Mouse (Mus musculus): ENCODE results near the gene Igfals.

Gene Igfals

DNA sequence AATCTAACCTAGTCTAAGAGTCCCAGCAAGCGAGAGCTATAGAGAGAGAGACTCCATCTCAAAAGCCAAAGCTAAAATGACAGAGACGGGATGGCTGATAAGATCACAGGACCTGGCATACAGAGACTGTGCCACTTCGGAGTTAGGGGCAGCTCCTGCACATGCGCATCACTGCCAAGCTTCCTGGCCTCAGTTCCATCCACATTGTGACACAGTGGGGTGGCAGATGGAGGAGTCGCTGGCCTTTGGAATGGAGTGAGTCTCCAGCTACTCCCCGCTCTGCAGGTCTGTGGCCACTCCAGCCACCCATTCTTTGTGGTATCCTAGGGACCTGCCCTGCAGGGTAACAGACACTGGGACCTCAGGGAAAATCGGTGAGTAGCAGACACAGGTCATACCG lies at the start of gene Igfals:
TSS of gene Igfals (plus strand) at position 222 of the 400 bp plus-strand sequence.
- no peak for DNase-seq (ENCODE audit: low spot score in 2 of 2)

DNA sequence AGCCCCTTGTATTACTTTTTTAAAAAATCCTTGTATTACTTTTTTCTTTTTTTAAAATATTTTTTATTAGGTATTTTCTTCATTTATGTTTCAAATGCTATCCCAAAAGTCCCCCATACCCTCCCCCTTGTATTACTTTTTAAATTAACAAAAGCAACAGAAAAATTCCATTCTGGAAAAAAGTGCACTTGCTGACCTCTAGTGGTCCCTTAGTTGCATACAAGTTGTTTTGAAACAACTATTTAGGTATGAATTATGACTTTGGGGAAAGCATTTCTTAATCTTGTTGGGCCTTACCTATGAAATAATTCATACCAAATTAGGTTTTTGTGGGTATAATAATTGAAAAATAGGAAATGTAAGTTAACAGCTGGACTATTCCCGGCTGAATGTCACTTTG lies 48.3 kb upstream of the Igfals start:
- no peak for DNase-seq (ENCODE audit: low spot score in 2 of 2)

DNA sequence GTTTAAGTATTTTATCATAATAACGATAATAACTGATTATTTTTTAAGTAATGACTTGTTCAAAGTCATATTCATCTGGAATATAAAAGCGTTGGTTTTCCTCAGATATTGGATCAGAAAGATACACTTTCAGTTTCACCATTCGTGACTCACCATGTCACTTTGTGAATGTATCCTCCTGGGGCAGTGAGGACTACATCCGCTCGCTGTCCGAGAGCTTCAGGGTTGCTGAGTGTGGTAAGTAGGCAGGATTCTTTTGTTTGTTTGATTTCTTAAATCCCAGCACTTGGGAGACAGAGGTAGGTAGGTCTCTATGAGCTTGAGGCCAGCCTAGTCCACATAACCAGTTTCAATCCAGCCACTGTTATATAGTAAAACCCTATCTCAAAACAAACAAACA lies 47.6 kb upstream of the Igfals start:
- no peak for DNase-seq (ENCODE audit: low spot score in 2 of 2)

DNA sequence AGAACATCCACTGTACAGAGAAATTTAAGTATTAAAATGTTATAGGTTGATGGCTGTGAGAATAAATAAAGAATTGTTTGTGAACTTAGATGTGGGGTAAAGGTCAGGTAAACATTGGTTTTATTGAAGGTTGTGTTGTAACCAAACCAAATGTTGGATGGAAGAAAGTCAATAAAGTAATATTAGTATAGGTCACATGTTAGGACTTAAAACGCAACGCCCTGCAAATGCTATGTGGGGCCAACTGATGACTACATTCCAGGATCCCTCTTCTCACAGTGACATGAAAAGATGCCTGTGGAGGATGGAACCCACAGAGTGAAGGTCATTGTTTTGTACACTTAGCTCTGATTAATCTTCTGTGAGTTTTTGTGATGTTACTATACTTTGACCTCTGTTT lies 46.3 kb upstream of the Igfals start:
- DNase-seq (ENCODE audit: low spot score in 2 of 2), result no peak

DNA sequence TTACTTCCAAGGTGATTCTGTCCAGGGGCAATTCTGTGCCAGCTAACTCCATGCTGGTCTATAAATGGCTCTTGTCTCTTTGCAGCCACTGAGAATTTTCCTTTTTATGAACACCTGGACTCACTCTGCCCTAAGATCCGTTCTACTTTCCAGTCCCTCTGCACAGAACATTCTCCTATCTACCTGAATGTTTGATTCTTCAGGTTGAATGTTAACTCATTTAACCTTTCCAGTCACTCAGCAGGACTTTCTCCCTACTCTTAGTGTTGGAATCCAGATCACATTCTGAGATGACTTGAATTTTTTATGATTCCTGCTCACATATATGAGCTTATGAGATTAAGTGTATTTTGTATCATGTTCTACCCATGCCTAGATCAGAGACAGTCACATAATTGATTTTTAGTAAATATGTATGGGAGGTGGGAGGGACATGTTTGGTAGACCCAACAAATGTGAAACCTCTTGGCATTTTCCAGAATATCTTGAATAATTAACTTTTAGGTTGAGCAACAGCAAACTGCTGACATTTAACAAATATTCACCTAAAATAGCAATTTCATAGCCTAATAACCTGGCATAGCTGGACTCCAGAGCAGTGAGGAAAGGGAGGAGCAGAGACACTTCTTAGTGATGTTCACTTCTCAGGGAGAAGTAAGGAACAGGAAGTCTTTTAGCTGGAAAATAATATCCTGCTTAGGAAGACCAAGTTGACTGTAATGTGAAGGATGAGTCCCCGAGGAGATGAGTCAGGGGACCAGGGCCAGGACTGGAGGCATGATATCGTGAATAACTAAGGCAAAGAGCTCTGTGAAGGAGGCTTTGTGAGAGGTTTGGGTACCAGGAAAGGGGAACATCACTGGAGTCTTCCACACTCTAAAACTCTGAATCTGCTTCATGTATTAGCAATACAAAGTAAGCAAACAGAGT lies 44.2 kb upstream of the Igfals start:
- no peak for DNase-seq (ENCODE audit: low spot score in 2 of 2)

DNA sequence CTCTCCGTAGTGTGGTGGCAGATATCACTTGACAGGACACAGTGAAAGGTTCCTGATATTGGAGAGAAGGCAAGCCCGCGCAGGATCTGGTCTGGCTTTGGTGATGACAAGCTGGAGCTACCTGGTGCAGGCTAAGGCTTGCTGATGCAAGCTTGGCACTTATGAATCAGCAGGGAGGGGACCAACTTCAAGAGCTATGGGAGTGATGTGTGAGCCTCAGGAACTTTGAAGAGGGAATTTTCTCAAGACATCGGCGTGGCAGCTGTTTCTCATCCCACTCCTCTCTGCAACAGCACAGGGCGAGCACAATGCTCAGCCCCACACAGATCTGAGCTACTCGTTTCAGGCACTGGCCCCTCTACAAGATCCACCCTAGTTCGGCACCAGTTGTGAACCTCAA lies 26.0 kb upstream of the Igfals start, which contains the start of gene Hagh:
TSS of gene Hagh (plus strand) at position 302 of the 400 bp plus-strand sequence.
- DNase-seq (ENCODE audit: low spot score in 2 of 2), result no peak

DNA sequence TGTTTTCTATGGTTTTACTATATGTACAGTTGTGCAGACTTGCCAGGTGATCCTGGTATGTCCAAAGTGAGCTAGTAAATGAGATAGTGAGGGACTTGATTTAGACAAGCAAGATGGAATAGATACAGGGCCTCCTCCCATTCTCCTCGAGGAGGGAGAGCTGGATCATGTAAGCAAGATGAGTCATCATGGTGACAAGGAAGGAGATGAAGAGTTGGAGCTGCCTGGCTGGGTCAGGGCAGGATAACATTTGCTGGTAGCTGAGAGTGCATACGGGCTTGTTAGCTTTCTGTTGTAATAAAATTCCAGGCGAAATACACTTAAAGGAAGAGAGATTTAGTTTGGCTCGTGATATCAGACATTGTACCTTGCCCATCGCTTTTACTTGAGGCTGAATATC lies 25.5 kb upstream of the Igfals start:
- DNase-seq (ENCODE audit: low spot score in 2 of 2), result no peak

DNA sequence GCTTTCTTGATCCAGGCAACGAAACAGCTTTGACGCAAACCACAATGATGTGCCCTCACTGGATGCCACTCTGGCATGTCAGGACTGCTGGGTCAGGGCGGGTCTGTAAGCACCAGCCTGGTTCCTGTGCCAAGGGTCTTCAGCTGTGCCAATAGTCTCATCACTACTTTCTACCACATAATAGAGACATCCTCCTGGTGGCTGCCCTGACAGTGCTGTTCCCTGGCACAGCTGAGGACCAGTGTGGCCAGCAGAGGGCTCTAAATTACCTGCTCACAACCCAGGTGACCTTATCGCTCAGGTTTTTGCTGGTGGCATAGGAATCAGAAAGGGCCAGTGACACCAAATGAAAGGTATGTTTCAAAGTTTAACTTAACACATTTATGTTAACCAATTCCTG lies 24.7 kb upstream of the Igfals start:
- no peak for DNase-seq (ENCODE audit: low spot score in 2 of 2)

DNA sequence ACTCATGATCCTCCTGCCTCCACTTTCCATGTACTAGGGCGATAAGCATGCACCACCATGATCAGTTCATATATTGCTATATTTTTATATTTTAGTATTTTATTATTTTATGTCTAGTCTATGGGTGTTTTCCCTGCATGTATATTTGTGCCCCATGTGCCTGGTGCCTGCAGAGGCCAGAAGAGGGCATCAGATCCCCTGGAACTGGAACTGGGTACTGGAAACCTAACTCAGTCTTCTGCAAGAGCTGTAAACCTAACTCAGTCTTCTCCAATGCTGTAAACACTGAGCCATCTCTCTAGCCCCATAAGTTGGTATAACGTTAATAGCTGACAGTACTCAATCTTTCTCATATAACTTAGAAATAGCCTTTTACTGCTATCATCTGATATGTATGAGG lies 23.2 kb upstream of the Igfals start:
- no peak for DNase-seq (ENCODE audit: low spot score in 2 of 2)

DNA sequence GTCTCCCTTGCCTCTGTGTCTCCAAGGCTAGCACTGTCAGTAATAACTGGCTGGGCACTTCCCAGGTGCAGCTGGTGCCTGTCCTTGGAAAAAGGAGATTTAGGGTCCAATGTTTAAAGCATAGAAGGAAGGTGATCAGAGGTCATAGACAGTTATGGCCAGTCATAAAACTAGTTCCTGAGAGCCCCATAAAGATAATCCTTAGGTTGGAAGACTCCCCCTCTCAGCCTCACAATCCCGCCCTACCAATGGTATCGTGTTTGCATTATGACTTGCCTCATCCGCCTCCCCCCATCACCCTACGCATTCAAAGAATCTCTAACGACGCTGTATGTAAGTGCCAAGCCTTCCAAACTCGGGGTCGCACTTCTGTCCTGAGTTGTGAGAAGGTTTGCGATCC lies 21.3 kb upstream of the Igfals start:
- DNase-seq (ENCODE audit: low spot score in 2 of 2), result no peak

DNA sequence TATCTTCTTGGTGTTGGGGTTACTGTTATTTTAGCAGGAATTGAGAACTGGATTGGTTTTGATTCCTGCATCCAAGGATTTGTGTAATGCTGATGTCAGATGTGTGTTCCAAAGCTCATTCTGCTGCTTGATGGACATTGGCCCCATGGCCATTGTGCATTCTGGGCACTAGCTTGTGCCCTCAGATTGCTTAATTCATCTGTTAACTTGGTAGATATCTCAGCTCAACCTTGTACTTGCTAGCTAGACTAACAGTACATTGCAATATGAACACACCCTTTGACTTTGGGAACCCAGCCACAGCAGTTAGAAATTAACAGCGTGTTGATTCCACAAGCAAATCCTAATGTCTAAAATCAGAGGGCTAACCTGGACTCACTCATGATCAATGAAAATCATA lies 18.4 kb upstream of the Igfals start:
- DNase-seq (ENCODE audit: low spot score in 2 of 2), result no peak

DNA sequence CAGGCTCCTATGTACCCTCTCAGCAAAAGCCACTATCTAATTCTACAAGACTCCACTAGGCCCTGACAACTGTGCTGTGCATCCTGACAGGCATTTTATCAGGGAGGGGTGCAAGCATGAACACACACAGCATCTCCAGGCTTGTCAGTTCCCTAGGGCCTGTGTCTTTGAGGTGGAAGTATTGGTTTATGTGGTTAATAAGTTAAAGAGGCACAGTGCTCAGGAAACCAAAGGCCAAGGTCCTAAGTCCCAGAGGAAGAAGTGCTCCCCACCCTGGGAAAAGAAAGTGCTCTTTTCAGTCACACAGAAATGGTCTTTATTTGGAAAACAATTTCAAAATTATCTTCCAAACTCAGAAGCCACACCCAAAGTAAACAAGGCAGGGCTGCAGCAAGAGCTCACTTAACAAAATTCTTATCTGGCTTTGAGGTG lies 17.2 kb upstream of the Igfals start:
- no peak for DNase-seq (ENCODE audit: low spot score in 2 of 2)

DNA sequence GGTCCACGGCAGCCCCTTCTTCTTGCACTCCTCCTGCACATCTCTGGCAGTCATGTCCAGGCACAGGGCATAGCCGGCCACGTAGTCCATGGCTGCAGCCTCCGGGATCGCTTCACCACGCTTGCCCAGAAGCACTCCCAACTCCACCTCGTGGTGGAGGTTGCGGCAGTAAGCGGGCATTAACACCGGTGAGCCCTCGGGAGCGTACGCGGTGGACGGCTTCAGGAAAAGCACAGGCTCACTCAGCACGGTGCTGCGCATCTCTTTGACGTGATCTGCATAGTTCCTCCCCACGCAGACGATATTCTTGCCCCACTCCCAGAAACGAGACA lies 16.1 kb upstream of the Igfals start:
- DNase-seq (ENCODE audit: low spot score in 2 of 2), result no peak

DNA sequence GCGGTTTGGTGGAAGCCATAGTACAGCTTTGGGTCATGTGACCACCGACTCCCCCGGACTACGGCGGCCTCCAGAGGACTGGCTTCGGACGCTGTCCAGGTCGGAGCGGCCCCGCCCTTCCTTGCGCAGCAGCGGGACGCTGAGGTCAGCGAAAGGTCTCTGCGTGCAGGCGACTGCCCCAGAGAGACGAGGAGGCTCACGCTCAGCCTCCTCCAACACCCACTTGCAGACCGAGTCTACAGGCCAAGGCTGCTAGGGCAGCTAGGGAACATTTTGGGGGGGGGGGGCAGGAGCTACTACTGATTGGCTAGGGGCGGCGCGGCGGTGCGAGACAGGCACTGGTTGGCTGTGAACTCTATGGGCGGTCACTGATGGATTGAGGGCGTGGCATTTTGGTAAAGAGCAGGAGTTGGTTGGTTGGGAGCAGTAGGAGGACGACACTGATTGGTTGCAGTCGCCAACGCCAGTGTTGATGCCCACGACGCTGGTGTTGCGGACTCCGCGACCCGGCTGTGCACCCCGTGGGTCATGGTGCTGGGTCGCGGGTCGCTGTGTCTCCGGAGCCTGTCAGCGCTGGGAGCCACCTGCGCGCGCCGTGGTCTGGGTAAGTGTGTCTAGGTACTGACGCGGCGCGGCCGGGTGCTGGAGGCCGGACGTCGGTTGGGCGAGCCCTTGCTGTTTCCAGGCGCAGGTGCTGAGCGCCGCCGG lies 15.6 kb upstream of the Igfals start, which contains the start of gene Fahd1:
TSS of gene Fahd1 (minus strand) at position 300 of the 708 bp plus-strand sequence.
- DNase-seq (ENCODE audit: low spot score in 2 of 2), result peak; percentile 93 to 94

DNA sequence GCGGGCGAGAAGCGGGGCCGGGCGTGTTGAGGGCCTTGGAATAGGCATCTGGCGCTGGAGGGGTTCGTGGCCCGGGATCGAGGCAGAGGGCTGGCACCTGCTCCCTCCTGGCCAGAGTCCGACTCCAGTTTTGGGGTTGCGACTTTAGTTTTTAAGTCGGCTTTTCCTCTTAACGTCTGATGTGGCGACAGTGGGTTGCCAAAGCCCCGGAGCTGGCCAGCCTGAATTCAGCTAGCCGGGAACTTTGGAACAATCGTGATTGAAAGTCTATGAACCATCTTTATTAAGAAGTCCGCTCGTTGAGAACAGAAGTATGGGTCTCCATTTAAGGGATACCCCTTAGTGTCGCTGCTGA lies 15.0 kb upstream of the Igfals start:
- DNase-seq (ENCODE audit: low spot score in 2 of 2), result no peak

DNA sequence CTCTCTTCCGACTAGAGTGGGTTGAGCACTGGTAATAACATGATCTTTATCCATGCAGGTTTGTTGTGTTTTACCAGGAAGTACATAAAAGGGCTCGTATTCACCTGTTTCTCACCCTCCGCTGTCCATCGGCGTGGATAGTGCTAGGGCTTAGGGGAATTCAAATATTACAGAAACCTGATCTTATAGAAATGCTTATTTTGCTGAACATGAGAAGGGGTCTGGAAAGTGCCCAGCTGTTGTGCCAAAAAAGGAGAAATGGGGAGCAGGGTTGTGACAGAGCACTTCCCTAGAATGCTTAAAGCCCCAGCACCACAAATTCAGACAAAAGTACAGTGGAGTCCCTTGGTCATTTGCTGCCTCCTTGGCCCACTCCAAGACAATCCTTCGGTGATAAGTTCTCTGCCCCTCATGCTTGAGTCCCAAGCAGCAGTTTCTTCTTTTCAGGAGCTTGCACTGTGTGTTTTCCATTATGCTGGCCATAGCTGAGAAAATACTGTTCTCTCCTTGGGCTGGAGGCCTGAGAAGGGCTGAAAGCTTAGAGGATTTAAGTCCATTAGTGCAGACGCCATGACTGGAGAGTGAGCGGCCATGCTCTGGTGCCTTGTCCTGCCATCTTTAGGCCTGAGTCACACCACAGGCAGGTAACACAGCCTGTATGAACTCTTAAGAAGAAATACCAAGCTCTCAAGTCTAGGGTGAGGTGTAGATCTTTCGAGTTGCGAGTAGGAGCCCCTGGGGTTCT lies 14.2 kb upstream of the Igfals start:
- no peak for DNase-seq (ENCODE audit: low spot score in 2 of 2)

DNA sequence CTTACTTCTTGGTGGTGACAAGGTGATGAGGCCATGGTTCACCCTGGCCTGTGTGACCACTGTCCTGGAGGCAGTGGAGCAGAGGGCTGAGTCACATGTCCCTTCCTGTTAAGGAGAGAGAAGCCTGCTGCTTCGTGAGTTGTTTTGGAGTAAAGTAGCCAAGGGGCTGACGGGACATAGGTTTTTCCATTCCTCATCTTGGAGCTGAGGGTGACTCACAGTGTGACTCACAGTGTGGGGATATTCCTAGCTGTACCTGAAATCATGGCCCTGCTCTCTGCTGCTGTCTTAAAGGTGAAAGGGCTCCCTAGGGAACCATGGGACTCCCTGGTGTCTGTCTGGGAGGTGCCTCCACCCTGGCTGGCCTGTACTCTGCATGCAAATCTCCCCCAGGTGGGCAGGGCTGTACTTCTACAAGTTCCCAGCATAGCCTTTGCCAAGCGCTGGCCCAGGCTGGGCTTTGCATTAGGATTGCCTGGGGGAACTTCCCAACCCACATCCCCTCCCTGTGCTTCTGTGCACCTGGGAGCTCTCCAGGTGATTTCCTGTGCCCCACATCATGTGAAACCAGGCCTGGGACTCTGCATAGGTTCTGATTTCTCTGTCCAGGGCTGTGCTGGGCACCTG lies 9.8 kb upstream of the Igfals start:
- no peak for DNase-seq (ENCODE audit: low spot score in 2 of 2)

DNA sequence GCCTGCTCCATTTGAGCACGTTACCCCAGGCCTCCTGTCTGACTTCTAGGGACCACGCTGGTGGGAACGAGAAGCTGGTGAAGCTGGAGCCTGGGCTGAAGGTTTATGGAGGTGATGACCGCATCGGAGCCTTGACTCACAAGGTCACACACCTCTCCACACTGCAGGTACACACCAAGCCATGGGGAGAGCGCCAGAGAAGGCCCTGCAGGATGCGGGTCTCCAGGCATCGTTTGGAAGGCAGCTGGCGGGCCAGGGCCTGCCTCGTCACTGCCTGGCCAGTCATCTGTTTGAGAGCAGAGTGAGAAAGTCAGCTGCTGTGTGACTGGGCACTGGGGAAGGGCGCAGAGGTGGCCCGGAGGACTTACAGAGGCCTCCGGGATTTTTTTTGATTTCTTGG lies 9.2 kb upstream of the Igfals start:
- DNase-seq (ENCODE audit: low spot score in 2 of 2), result no peak

DNA sequence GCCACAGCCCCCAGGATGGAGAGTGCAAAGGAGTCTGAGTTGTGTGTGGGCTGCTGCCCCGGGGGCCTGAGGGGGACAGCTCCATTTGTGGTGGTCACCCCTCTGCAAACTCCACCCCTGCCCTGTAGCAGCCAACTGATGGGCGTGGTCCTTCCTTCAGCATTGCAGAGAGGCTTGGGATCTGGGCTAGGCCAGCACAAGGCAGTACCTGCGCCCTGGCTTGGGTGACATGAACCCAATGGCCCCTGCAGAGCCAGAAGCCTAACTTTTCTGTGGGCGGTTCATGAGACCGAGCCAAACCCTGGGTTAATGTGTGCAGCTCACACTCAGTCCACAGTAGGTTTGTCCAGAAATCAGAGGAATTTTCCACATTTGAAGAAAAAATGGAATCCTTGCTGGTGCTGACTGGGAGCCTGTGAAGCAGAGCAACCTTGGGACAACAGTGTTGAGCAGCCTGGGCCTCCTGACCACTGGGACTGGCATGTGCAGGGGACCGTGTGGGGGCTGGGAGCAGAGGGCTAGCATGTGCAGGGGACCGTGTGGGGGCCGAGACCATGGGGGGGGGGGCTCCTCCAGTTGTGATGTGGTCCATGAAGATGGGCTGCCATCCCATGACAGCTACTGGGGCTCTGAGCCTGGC lies 7.8 kb upstream of the Igfals start:
- DNase-seq (ENCODE audit: low spot score in 2 of 2), result no peak

DNA sequence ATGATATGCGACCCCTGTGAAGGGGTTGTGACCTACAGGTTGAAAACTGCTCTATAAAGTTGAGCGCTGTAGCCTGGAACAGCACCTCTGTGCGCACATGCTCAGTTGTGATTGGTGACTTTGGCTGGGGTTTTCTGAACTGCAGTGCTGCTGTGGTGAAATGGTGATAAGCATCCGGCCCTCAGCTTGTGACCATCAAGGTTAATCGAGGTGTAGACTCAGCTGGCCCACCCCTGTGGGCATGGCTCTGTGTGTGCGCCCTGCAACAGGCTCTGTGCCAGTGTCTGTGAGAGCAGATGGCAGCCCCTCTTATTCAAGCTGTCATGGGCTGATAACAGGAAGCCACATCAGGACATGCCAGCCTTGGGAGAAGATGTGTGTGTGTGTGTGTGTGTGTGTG lies 6.8 kb upstream of the Igfals start:
- no peak for DNase-seq (ENCODE audit: low spot score in 2 of 2)

DNA sequence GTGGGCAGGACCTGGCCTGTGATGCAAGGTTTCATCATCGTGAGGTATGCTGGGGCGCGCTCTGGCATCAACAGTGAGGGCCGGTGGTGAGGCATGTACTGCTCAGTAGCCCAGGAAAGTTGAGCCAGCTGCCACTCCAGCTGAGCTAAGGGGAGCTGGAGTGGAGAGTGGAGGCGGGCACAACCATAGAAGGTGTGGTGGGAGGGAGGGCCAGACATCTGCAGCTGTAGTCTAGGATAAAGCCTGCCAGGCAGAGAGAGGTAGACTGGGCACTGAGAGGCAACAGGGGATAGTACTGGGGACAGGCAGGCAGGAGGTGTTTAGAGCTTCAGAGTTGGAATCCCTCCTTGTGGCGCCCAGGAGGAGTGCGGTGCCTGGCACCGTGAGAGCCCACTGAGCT lies 5.7 kb upstream of the Igfals start:
- DNase-seq (ENCODE audit: low spot score in 2 of 2), result no peak

DNA sequence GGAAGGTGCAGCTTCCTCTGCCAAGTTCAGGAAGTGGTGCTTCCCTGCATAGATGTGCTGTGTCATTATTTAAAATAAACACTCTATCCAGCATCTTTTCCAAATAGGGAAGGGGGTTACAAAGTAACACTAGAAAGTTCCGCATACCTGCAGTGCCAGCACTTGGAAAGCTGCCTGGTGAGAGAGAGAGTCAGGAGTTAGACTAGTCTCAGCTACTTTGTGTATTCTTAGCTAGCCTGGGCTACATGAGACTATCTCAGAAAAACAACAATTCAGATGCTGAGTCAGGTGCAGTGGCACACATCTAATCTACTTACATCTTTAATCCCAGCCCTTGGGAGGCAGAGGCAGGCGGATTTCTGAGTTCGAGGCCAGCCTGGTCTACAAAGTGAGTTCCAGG lies 4.0 kb upstream of the Igfals start:
- DNase-seq (ENCODE audit: low spot score in 2 of 2), result no peak
